Mouse (Mus musculus) right cerebral cortex, postnatal 4 days (tissue): ENCODE measurements at regions not wholly inside any gene's neighbourhood (a gene's known extent, or its start where the extent isn't known, plus 50 kb on each side); places are given as distances from the start of the nearest gene placed in this dataset.

Experiments used
- DNase-seq: peaks from one replicate; pipeline ENCODE4 v3.0.0-alpha.2; 2022

- DNase-seq: no peak
Measured at GRCm38 (mm10) chr2:50827097-50827496, 321.8 kb downstream of the Rnd3 start.

DNA sequence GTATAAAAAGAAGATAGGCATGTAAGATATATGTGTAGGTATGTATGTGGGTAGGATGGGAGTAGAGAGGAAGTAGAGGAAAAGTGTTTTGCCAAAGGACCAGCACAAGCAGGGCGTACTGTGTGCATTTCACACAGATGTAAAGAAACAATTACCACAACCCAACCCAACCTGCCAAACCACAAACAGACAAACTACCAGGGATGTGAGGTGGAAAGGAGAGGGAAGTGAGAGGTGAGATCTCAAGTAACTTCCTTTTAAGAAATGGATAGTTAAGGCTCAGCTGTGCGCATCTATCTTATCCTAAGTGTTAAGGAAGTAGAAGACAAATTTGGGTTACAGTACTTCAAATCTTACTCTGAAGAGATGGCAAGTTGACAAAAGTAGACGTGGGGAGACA is 322.4 kb downstream of the Rnd3 start:
- DNase-seq: no peak

GRCm38 (mm10) chr2:50825626-50826025 is 323.3 kb downstream of the Rnd3 start:
- no peak for DNase-seq

DNA sequence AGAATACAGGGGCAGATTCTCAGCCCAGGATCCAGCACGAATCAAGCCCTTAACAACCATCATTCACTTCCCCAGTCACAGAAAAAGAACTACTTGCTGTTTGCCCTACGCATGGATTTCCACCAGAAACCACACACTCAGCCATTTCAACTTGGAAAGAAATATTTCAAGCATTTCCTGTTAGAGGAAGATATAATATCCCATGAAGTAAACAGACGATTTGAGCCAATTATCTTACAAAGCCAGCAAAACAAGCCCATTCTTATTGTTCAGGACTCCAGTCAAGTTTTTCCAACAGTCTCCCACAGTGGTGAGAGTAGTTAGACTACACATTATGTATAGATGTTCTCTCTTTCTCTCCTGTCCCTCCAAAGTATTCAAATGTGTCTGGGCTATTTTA is 324.1 kb downstream of the Rnd3 start:
- DNase-seq: no peak

- no peak for DNase-seq
Measured at GRCm38 (mm10) chr2:50822738-50823137, 326.2 kb downstream of the Rnd3 start.

DNA sequence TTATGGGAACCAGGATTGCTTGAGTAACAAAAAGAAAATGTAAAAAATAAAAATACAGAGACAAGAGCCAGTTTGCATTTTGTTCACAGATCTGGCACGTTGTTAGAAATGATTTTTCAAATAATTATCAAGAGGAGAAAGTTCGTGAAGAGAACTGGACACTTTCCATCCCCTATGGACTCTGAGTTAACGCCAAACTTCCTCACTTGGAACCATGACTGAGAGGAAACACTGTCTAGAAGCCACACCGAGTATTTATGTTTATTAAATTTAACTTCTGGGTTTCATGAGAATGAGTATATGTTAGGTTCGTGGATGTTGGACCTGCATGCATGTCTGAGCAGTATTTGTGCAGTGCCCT is 329.6 kb downstream of the Rnd3 start:
- DNase-seq: no peak

DNA sequence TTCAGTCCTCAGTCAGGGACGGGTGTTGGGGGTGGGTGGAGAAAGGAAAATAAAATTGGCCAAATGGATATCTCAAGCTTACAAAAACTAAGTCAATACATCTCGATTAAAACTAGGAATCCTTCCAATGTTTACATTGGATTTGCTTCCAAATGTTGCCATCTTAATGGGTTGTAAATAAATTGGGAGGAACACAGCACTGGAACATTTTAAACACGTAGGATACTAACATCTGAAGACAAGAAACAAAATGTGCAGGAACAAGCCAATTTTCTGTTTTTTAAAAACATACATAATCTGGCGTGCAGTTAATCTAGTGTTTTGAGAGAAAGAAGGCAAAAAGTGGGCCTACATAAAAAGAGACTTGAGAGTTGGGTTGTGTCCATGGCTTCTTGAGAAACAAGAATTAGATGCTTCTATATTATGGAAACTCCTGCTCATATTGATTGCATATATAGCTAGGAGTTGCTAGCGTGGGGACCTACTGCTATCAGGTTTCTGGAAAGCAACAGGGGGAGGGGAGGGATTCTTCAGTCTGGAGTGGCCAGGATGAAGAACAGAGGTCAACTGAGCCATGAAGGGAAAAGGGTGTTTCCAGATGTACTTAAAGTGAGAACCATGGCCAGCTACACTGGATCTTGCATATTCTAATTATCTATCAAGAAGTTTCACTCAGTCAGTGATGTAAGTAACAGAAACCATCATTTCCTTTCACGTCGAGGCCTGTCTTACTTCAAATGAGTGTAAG is 330.2 kb downstream of the Rnd3 start:
- no peak for DNase-seq

- DNase-seq: no peak
Measured at GRCm38 (mm10) chr2:50816364-50816763, 332.5 kb downstream of the Rnd3 start.

- DNase-seq: no peak
Measured at GRCm38 (mm10) chr2:50815541-50815940, 333.4 kb downstream of the Rnd3 start.

DNA sequence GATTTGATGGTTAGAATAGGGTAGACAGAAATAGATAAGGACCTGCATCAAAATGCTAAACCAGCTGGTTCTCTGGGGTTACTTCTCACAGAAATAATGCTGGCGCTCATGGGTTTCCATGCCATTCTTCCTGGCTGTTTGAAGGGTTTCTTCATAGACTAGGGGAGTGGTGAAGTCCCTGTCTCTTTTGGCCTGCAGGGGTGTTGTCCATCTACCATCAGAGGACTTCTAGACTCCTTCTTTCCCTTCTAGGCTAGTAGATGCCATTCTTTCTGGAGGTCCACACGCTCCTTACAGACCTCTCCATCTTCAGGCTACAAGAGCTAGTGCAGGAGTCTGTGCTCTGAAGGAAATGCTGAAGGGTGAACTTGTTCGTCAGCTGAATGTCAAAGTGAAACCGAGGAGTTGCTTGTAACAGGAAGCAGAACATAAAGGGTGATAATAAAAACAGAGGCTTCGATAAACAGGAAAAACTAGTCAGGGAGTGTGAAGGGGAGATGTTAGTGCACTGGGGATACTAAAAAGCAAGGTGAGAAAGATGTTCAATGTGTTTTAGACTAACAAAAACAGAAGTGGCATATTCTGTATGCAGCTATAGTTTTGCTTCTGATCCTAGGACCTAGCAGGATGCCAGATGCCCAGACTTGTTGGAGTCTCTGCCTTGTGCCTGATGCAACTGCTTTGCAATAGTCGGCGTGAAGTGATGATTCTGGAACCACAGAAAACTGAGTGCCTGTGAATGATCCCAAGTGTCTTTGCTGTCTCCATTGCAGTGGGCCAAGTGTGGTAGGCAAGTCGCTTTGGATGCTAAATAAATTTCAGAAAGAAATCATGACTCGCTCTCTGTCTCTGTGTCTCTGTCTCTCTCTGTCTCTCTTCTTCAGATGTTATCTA is 335.1 kb downstream of the Rnd3 start:
- no peak for DNase-seq

GRCm38 (mm10) chr2:50812296-50812695 is 336.6 kb downstream of the Rnd3 start:
- DNase-seq: no peak

DNA sequence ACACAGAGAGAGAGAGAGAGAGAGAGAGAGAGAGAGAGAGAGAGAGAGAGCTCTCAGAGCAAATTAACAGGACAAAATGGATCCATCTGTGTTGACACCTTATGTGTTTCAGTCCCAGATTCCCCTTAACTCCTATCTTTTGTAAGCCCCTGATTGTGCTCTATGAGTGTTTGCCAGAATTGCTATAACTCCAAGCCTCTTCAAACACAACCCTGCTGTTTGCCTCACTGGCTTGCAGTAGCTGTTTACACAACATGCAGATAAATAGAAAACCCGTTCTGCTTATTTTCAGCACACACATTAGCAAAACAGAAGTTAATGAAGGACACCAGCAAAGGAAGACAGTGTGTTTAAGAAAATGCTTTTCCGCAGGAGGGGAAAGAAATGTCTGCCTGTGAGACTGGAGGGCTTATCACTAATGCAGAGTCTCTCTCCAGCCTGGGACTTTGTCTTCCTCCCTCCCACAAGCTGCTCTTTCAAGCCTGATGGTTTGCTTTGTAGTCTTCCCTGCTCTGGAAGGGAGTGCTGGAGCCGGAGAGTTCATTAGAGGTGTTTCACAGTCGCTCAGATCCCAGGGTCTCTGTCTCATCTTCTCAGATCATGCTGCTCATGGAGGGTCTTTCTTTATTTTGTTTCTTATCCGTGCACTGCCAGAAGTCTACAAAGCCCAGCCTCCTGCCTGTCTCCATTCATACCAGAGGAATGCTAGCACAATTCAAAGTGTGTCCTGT is 338.4 kb downstream of the Rnd3 start:
- no peak for DNase-seq

- no peak for DNase-seq
Measured at GRCm38 (mm10) chr2:50809823-50810222, 339.1 kb downstream of the Rnd3 start.

DNA sequence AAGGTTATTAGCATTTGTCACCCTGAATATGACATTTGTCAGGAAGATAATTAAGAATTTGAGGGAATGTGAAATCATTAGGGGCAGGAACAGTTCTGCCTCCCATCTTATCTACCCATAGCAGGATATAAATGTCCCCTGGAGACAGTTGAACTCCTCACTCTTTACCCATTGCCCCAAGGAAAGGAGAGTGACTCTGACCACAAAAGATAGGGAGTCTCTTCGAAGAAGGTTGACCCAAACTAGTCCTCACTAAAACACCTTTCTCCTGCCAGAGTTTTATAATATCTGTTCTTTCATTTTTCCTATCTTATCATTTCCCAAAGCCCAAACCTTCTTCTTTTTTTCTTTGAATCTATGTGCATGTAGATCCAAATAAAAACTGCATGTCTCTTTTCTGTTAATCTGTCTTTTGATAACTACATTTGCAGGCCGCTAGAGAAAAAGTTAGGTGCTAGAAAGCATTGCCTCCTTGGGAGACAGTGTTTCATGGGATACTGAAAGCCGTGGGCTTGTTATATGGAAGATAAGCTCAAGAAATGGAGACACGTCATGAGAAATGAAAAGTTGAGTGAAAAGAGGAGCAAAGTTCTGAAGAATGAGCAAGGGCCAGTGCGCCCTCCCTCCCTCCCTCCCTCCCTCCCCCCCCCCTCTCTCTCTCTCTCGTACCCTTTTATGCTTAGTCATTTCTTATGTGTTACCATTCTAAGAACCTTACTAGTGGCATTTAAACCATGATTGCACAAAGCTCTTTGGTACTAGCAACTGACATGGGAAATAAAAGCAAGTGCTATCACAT is 341.6 kb downstream of the Rnd3 start:
- DNase-seq: no peak

- DNase-seq: no peak
Measured at GRCm38 (mm10) chr2:50805645-50806044, 343.3 kb downstream of the Rnd3 start.

DNA sequence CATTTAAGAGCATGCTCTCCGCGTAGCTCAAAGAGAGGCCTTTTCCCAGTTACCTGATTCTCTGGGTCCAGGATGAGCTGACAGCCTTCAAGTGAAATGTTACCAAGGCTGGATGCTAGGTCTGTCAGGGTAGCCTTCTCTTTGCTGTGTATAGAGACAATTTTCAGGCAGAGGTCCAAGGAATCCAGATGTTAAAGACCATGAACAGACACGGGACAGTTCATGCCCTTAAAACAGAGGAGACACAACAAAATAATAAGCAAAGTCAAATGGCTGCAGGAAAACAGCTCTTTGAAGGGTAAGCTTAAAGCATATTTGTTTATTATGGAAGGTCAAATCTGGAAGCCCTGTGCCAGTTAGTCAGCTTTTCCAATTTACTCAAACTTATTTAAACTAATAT is 352.8 kb downstream of the Rnd3 start:
- DNase-seq: no peak

DNA sequence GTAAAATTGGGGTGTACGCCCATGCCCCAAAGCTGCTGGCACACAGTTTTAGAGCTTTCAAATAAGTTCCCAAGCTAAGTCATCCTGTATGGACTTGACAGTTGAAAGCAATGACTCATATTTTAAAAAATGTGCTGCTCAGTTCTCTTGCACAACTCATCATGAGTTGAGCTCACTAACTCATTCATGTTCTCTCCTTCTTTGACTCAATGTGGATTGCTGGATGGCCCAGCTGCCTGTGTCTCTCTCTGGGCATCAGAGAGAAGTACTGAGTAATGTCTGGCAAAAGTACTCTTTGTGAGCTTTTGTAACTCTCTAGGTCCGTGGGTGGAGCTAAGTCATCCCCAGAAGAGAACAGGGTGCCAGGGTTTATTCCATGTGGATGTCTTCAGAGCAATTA is 355.3 kb downstream of the Rnd3 start:
- no peak for DNase-seq

- no peak for DNase-seq
Measured at GRCm38 (mm10) chr2:50793067-50793466, 355.8 kb downstream of the Rnd3 start.

- no peak for DNase-seq
Measured at GRCm38 (mm10) chr2:50789051-50789651, 359.8 kb downstream of the Rnd3 start.

GRCm38 (mm10) chr2:50772101-50772500 is 376.8 kb downstream of the Rnd3 start:
- DNase-seq: no peak

DNA sequence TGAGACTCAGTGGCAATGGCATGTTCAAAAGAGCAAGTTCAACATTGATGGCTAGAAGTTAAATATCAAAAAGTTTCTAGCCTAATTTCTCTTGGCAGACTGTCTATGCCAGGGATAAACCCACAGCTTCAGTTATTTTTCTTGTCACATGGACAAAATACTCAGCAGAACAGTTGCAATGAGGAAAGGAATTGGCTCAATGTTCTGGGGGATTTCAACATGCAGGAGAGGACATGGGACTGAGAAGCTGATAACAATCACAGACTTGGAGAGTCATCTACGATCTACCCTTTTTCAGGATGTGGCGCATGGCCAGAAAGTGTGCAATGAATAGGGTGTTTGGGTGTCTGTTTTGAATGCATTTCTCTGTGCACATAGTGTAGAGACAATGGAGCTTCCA is 389.9 kb downstream of the Rnd3 start:
- no peak for DNase-seq

GRCm38 (mm10) chr2:50757837-50758541 is 390.9 kb downstream of the Rnd3 start:
- no peak for DNase-seq
